In genomic region chr2:46106991-46107390, GRCm38 (mm10) we compare ENCODE assay signal across 13 mouse cellular contexts.
"Had no signal": no experiment of that assay in that cellular context is flagged by ENCODE, and none has a peak within 500 bp of the region (broad histone marks: within the 10 kb centered on the region; RNA-seq: fewer than 3 reads in every experiment).

No protein-coding gene starts in this region.

- H3K4me3 ChIP-seq: limb, embryonic 15.5 days; liver, embryonic 12.5 days; midbrain, embryonic 10.5 days; midbrain, embryonic 15.5 days; stomach, embryonic 15.5 days had no signal

- H3K27ac ChIP-seq: kidney, postnatal 0 days; limb, embryonic 15.5 days; liver, embryonic 12.5 days; midbrain, embryonic 10.5 days; midbrain, embryonic 15.5 days; stomach, embryonic 15.5 days had no signal

- DNase-seq: kidney, adult 9 months; kidney, postnatal 36 days; layer of hippocampus, adult 9-11 months; layer of hippocampus, postnatal 36 days; right cerebral cortex, postnatal 14 days; thymus, postnatal 36 days had no signal

- H3K36me3 ChIP-seq: limb, embryonic 15.5 days; liver, embryonic 12.5 days; midbrain, embryonic 10.5 days; midbrain, embryonic 15.5 days; stomach, embryonic 15.5 days had no signal

- H3K27me3 ChIP-seq: limb, embryonic 15.5 days; liver, embryonic 12.5 days; midbrain, embryonic 15.5 days; stomach, embryonic 15.5 days had no signal

- H3K4me2 ChIP-seq: limb, embryonic 15.5 days; liver, embryonic 12.5 days; midbrain, embryonic 15.5 days; stomach, embryonic 15.5 days had no signal

- H3K9ac ChIP-seq: limb, embryonic 15.5 days; liver, embryonic 12.5 days; midbrain, embryonic 15.5 days; stomach, embryonic 15.5 days had no signal

- ATAC-seq: intestine, postnatal 0 days; liver, embryonic 12.5 days; midbrain, embryonic 15.5 days had no signal

- H3K9me3 ChIP-seq: limb, embryonic 15.5 days; liver, embryonic 12.5 days; midbrain, embryonic 10.5 days; midbrain, embryonic 15.5 days; stomach, embryonic 15.5 days had no signal

- H3K4me1 ChIP-seq: limb, embryonic 15.5 days; liver, embryonic 12.5 days; midbrain, embryonic 10.5 days; midbrain, embryonic 15.5 days; stomach, embryonic 15.5 days had no signal
